Mouse (Mus musculus): ENCODE measurements around the gene Dpysl4.

Dpysl4 gene

DNA sequence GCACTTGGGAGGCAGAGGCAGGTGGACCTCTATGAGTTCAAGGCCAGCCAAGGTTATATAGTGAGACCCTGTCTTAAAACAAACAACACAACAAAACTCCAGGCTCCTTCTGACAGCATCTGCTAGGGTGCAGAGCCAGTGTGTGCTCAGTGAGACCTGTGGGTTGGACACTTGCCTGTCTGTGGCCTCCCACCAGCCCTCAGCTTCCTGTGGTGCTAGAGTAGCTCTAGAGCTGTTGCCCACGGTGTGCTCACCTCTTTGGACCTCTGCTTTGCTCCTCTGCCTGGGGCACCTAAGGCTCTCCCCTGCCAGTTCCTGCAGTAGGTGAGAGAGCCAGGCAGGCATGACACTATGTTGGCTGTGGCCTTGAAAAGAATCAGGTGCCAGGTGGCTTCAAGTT, 58.0 kb downstream of the Dpysl4 start:
- H3K36me3 ChIP-seq (ENCODE audit: insufficient read depth, low read length) = no peaks in the 10 kb centered on the region
- peaks cover 15% of the 10 kb centered on the region for H3K4me1 ChIP-seq (replicated peaks; ENCODE audit: low read depth, low read length)
- TF ChIP-seq NANOG (IDR thresholded peaks at IDR 0.05; ENCODE audit: borderline replicate concordance, low read length) = no peak
- no peak for TF ChIP-seq POU5F1 (IDR thresholded peaks at IDR 0.05; ENCODE audit: borderline replicate concordance, low read length)
- no peak for TF ChIP-seq CTCF (conservative IDR thresholded peaks at IDR 0.05; ENCODE audit: low read length)
- H3K9me3 ChIP-seq (ENCODE audit: low read length) = 0 out of 2 replicates have a peak, but pooled peaks cover 7% of the 10 kb centered on the region
- H3K27me3 ChIP-seq (ENCODE audit: insufficient read depth, low read length) = peaks cover 90% of the 10 kb centered on the region
- H3K4me3 ChIP-seq (replicated peaks; ENCODE audit: low read length) = no peak overlapping the region

DNA sequence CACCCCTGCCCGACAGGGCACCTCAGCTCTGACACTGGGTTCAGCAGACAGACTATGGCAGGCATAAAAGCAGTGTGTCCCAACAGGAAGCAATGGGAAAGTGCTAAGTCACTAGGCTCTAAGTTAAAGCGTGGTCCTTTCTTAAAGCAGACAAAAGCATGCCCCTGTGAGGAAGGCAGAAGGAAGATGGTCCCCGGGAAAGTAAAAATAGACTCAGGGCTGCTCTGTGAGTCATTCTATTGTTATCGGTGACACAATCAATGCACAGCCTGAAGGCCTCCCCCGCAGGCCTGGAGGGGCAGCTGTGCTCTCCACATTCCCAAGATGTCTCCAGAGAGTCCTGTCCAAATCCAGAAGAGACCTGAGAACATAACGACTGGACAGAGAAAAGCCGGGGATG, 60.1 kb downstream of the Dpysl4 start:
- TF ChIP-seq NANOG (IDR thresholded peaks at IDR 0.05; ENCODE audit: borderline replicate concordance, low read length) = no peak
- TF ChIP-seq CTCF (conservative IDR thresholded peaks at IDR 0.05; ENCODE audit: low read length) = no peak
- TF ChIP-seq POU5F1 (IDR thresholded peaks at IDR 0.05; ENCODE audit: borderline replicate concordance, low read length) = no peak
- no peaks in the 10 kb centered on the region for H3K36me3 ChIP-seq (ENCODE audit: insufficient read depth, low read length)
- H3K9me3 ChIP-seq (ENCODE audit: low read length) = 0 out of 2 replicates have a peak, but pooled peaks cover 7% of the 10 kb centered on the region
- H3K4me1 ChIP-seq (replicated peaks; ENCODE audit: low read depth, low read length) = peaks cover under 1% of the 10 kb centered on the region; the same call in 1 of the 2 replicates
- peaks cover 95% of the 10 kb centered on the region for H3K27me3 ChIP-seq (ENCODE audit: insufficient read depth, low read length)
- no peak overlapping the region for H3K4me3 ChIP-seq (replicated peaks; ENCODE audit: low read length)

DNA sequence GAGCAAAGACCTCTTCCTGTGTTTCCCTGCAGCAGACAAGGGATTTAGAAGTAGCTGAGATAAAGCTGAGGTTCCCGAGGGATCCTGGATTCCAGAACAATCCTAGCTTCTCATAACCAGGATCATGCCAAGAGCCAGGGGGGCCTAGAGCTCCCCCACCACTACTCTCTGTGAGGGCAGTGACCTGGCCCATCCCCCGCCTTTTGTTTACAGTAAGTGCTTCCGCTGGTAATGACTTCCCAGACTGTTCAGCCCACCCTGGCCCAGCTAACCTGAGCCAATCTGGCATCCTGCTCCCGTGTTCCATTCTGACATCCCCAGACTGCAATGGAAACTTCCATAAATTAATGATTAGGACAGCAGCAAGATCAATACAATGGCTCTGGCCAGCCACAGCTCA, 61.6 kb downstream of the Dpysl4 start:
- 0 out of 2 replicates have a peak, but pooled peaks cover 7% of the 10 kb centered on the region for H3K9me3 ChIP-seq (ENCODE audit: low read length)
- H3K4me3 ChIP-seq (replicated peaks; ENCODE audit: low read length) = no peak overlapping the region
- peaks cover 83% of the 10 kb centered on the region for H3K27me3 ChIP-seq (ENCODE audit: insufficient read depth, low read length)
- H3K36me3 ChIP-seq (ENCODE audit: insufficient read depth, low read length) = no peaks in the 10 kb centered on the region
- TF ChIP-seq NANOG (IDR thresholded peaks at IDR 0.05; ENCODE audit: borderline replicate concordance, low read length) = no peak
- no peak for TF ChIP-seq POU5F1 (IDR thresholded peaks at IDR 0.05; ENCODE audit: borderline replicate concordance, low read length)
- no peak for TF ChIP-seq CTCF (conservative IDR thresholded peaks at IDR 0.05; ENCODE audit: low read length)
- peaks cover 6% of the 10 kb centered on the region for H3K4me1 ChIP-seq (replicated peaks; ENCODE audit: low read depth, low read length)

DNA sequence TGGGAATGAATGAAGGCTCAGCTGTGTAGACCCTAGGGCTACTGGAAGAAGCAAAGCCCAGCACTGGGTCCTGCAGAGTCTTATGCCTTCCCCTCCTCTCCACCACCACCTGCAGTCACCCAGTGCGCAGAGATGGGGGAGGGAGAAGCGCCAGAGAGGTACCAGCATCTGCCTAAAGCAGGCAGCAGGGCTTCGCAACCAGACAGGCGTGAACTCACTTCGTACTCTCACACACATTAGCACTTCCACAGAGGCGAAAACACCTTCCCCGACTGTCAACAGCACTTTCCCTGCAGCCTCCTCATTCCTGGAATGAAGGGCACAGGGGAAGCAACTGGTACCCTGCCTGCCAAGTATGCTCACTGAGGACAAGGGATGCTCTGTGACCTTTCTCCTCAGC, 63.6 kb downstream of the Dpysl4 start:
- Histone ChIP-seq H3K27me3 (ENCODE audit: insufficient read depth, low read length) (peaks cover 75% of the 10 kb centered on the region), H3K4me3 (replicated peaks; ENCODE audit: low read length) (no peak overlapping the region), H3K36me3 (ENCODE audit: insufficient read depth, low read length) (no peaks in the 10 kb centered on the region), H3K9me3 (ENCODE audit: low read length) (no peaks in the 10 kb centered on the region), H3K4me1 (replicated peaks; ENCODE audit: low read depth, low read length) (peaks cover 6% of the 10 kb centered on the region)
- TF ChIP-seq NANOG (IDR thresholded peaks at IDR 0.05; ENCODE audit: borderline replicate concordance, low read length) = no peak
- no peak for TF ChIP-seq POU5F1 (IDR thresholded peaks at IDR 0.05; ENCODE audit: borderline replicate concordance, low read length)
- TF ChIP-seq CTCF (conservative IDR thresholded peaks at IDR 0.05; ENCODE audit: low read length) = no peak

DNA sequence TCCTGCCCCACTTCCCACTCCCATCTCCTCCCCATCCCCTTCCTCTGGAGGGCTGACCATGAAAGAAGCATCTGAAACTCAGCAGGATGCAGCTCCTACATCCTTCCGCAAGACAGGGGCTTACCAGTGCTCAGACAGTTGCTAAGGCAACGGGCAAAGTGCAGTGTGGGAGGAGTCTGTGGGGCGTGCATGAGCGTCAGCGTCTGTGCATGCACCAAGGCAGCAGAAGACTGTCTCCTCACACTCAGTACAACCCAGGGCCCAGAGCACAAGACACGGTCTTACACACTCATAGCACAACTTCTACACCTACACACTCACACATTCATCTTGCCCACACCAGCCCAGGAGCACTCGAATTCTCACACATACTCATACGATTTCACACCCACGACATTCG, 65.3 kb downstream of the Dpysl4 start:
- Histone ChIP-seq H3K27me3 (ENCODE audit: insufficient read depth, low read length) (peaks cover 60% of the 10 kb centered on the region), H3K4me3 (replicated peaks; ENCODE audit: low read length) (no peak overlapping the region), H3K36me3 (ENCODE audit: insufficient read depth, low read length) (no peaks in the 10 kb centered on the region), H3K9me3 (ENCODE audit: low read length) (no peaks in the 10 kb centered on the region), H3K4me1 (replicated peaks; ENCODE audit: low read depth, low read length) (peaks cover 6% of the 10 kb centered on the region)
- TF ChIP-seq POU5F1 (IDR thresholded peaks at IDR 0.05; ENCODE audit: borderline replicate concordance, low read length) = no peak
- TF ChIP-seq NANOG (IDR thresholded peaks at IDR 0.05; ENCODE audit: borderline replicate concordance, low read length) = no peak
- TF ChIP-seq CTCF (conservative IDR thresholded peaks at IDR 0.05; ENCODE audit: low read length) = no peak

All from E14TG2a.4 (cell line).